Mouse (Mus musculus): ENCODE results near the gene D5Ertd579e.

The D5Ertd579e gene

GRCm38 (mm10) chr5:36720219-36720618, 24.4 kb upstream of the D5Ertd579e start:
- DNase-seq (ENCODE audit: low spot score), result no peak

- no peak for DNase-seq (ENCODE audit: low spot score)
These were observed 23.8 kb upstream of the D5Ertd579e start for GRCm38 (mm10) chr5:36719601-36720000.

GRCm38 (mm10) chr5:36719135-36719534, 23.3 kb upstream of the D5Ertd579e start:
- DNase-seq (ENCODE audit: low spot score), result no peak

- no peak for DNase-seq (ENCODE audit: low spot score)
These were observed 22.1 kb upstream of the D5Ertd579e start for GRCm38 (mm10) chr5:36717889-36718288.

GRCm38 (mm10) chr5:36716816-36717215, 21.0 kb upstream of the D5Ertd579e start:
- no peak for DNase-seq (ENCODE audit: low spot score)

- no peak for DNase-seq (ENCODE audit: low spot score)
These were observed 19.0 kb upstream of the D5Ertd579e start for GRCm38 (mm10) chr5:36714832-36715231.

GRCm38 (mm10) chr5:36713693-36714092, 17.9 kb upstream of the D5Ertd579e start:
- no peak for DNase-seq (ENCODE audit: low spot score)

- peak; percentile 88 for DNase-seq (ENCODE audit: low spot score)
These were observed 17.0 kb upstream of the D5Ertd579e start for GRCm38 (mm10) chr5:36712553-36713534.

GRCm38 (mm10) chr5:36711863-36712262, 16.0 kb upstream of the D5Ertd579e start:
- DNase-seq (ENCODE audit: low spot score), result no peak

GRCm38 (mm10) chr5:36705792-36706191, 10.0 kb upstream of the D5Ertd579e start:
- DNase-seq (ENCODE audit: low spot score), result no peak

GRCm38 (mm10) chr5:36705390-36705789, 9.6 kb upstream of the D5Ertd579e start:
- DNase-seq (ENCODE audit: low spot score), result no peak

GRCm38 (mm10) chr5:36704684-36705083, 8.9 kb upstream of the D5Ertd579e start:
- DNase-seq (ENCODE audit: low spot score), result no peak

GRCm38 (mm10) chr5:36700939-36701620, 5.3 kb upstream of the D5Ertd579e start:
- no peak for DNase-seq (ENCODE audit: low spot score)

GRCm38 (mm10) chr5:36698689-36699088, 2.9 kb upstream of the D5Ertd579e start:
- no peak for DNase-seq (ENCODE audit: low spot score)

GRCm38 (mm10) chr5:36698067-36698670, 2.3 kb upstream of the D5Ertd579e start:
- no peak for DNase-seq (ENCODE audit: low spot score)

- no peak for DNase-seq (ENCODE audit: low spot score)
These were observed 878 bp upstream of the D5Ertd579e start for GRCm38 (mm10) chr5:36696504-36697300.

GRCm38 (mm10) chr5:36695005-36695404, 819 bp downstream of the D5Ertd579e start:
- no peak for DNase-seq (ENCODE audit: low spot score)

- DNase-seq (ENCODE audit: low spot score), result no peak
These were observed 2.2 kb downstream of the D5Ertd579e start for GRCm38 (mm10) chr5:36693651-36694050.

GRCm38 (mm10) chr5:36691423-36691822, 4.4 kb downstream of the D5Ertd579e start:
- no peak for DNase-seq (ENCODE audit: low spot score)

- DNase-seq (ENCODE audit: low spot score), result no peak
These were observed 10.7 kb downstream of the D5Ertd579e start for GRCm38 (mm10) chr5:36685170-36685569.

GRCm38 (mm10) chr5:36683586-36683985, 12.2 kb downstream of the D5Ertd579e start:
- no peak for DNase-seq (ENCODE audit: low spot score)

GRCm38 (mm10) chr5:36681219-36681618, 14.6 kb downstream of the D5Ertd579e start:
- no peak for DNase-seq (ENCODE audit: low spot score)

Measured in ovary, postnatal 36 days (tissue).